Mouse (Mus musculus): Measurements from ENCODE around the gene Serpina3c. TPM values are rescaled to one million over a fixed set of nuclear protein-coding genes. Genes with fewer than 3 reads are reported as not detected.

The Serpina3c gene
- polyA plus RNA-seq, 1 experiment from 2014 or later: 0.08 TPM

DNA sequence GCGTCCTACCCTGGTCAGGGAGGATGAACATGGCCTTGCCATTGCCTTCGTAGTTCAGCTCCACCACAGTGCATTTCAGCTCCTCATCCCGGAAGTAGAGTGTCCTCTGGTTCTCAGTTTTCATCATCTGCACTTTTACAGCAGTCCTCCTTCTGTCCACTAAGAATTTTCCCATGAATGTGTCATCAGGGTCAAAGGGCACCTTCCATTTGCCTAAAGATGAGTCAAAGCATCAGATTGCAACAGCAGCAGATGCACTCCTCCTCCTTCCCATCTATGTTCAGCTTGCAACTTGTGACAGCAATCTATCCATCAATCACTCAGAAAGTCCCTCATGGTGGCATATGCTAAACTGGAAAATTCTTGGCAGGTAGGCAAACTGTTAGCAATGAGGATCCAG lies 22.0 kb upstream of the Serpina3c start:
- no peak overlapping the region for H3K4me2 ChIP-seq (ENCODE audit: low read length)
- no peaks in the 10 kb centered on the region for H3K4me1 ChIP-seq (replicated peaks; ENCODE audit: insufficient read depth, low read length)
- H3K27ac ChIP-seq: no peak overlapping the region
- no peak overlapping the region for H3K9ac ChIP-seq (ENCODE audit: low read depth, low read length)
- no peaks in the 10 kb centered on the region for H3K27me3 ChIP-seq (ENCODE audit: insufficient read depth, low read length)
- no peaks in the 10 kb centered on the region for H3K9me3 ChIP-seq (replicated peaks; ENCODE audit: low read length)
- no peak for TF ChIP-seq CTCF (IDR thresholded peaks at IDR 0.05; ENCODE audit: low read depth)
- ATAC-seq (replicated peaks; ENCODE audit: low FRiP score, low read depth) (no peak), DNase-seq (ENCODE audit: low spot score) (no peak)
- no peak overlapping the region for H3K4me3 ChIP-seq (replicated peaks; ENCODE audit: low read depth, low read length)
- no peaks in the 10 kb centered on the region for H3K36me3 ChIP-seq (ENCODE audit: insufficient read depth, low read length)
- 78% methylated on average over 3 of the region's 3 CpGs for WGBS

DNA sequence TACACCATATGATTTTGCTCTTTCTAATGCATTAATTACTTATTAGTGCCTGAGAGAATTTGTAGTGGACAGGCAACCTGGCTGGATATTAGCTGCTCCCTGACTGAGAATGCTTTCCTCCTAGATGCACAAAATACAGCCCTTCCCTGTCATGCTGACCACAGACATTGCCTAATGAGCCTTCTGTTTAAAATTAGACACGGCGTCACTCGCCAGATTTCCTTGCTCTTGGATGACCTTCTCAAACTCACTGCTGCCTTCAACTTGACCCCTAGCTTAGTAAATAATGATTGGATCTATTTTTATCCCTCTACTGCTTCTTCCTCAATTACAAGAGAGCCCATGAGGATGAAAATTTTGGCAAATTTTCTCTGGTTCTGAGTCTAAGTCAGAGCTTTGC lies 21.1 kb upstream of the Serpina3c start:
- no peaks in the 10 kb centered on the region for H3K36me3 ChIP-seq (ENCODE audit: insufficient read depth, low read length)
- H3K4me3 ChIP-seq (replicated peaks; ENCODE audit: low read depth, low read length): no peak overlapping the region
- no peak for ATAC-seq (replicated peaks; ENCODE audit: low FRiP score, low read depth)
- no peaks in the 10 kb centered on the region for H3K9me3 ChIP-seq (replicated peaks; ENCODE audit: low read length)
- H3K4me2 ChIP-seq (ENCODE audit: low read length): no peak overlapping the region
- no peak overlapping the region for H3K9ac ChIP-seq (ENCODE audit: low read depth, low read length)
- WGBS: 50% methylated on average over 3 of the region's 3 CpGs
- no peaks in the 10 kb centered on the region for H3K4me1 ChIP-seq (replicated peaks; ENCODE audit: insufficient read depth, low read length)
- no peaks in the 10 kb centered on the region for H3K27me3 ChIP-seq (ENCODE audit: insufficient read depth, low read length)
- no peak overlapping the region for H3K27ac ChIP-seq
- TF ChIP-seq CTCF (IDR thresholded peaks at IDR 0.05; ENCODE audit: low read depth): no peak
- DNase-seq (ENCODE audit: low spot score): peak; percentile 52

DNA sequence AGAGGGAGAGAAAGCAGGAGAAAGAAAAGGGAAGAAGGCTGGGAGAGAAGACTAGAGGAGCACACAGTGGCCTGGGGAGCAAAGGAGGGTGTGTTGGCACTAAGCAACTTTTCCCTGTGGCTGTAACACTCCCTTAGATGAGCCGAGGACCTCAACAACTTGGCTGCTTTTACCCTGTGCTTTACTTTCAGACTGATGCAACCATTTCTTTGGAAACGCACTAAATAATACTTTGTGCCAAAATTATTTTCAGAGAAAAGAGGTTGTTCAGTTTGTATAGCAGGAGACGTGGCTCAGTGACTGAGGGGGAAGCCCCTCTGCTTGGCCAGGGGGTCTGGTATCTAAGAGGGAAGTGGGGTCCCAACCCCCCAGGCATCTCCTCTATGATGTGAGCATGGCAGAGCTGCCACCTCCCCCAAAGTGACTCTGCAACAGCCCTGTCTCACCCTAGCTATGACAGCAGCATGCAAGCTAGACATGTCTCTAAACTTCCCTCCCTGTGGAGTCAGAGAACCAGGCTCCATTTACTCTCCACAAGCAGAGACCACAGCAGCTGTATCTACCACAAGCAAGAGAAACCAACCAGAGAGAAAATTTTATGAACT lies 527 bp downstream of the Serpina3c start:
- Histone ChIP-seq H3K9ac (ENCODE audit: low read depth, low read length) (no peak overlapping the region), H3K4me1 (replicated peaks; ENCODE audit: insufficient read depth, low read length) (no peaks in the 10 kb centered on the region), H3K27ac (no peak overlapping the region), H3K36me3 (ENCODE audit: insufficient read depth, low read length) (no peaks in the 10 kb centered on the region), H3K27me3 (ENCODE audit: insufficient read depth, low read length) (no peaks in the 10 kb centered on the region), H3K9me3 (replicated peaks; ENCODE audit: low read length) (no peaks in the 10 kb centered on the region), H3K4me2 (ENCODE audit: low read length) (no peak overlapping the region), H3K4me3 (replicated peaks; ENCODE audit: low read depth, low read length) (no peak overlapping the region)
- 64% methylated on average over 3 of the region's 3 CpGs for WGBS
- no peak for TF ChIP-seq CTCF (IDR thresholded peaks at IDR 0.05; ENCODE audit: low read depth)
- DNase-seq (ENCODE audit: low spot score) (no peak), ATAC-seq (replicated peaks; ENCODE audit: low FRiP score, low read depth) (no peak)

DNA sequence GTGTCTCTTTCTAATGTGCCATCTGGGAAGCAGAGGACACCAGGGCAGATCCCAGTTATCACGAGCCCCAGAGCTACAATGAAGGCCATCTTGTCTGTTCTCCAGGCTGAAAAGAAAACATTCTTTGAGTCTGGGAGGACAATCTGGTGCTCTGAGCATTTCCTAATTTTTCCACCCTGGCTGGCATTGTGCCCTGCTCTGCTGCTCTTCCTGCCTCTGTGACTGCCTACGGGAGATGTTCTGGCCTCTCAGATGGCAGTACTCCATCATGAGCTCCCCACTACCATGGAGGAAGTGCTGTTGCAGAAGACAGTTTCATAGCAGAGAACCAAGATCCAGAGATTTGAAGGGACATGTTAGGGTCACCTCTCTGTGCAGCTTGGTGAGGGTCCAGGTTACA lies 1.7 kb downstream of the Serpina3c start:
- H3K4me1 ChIP-seq (replicated peaks; ENCODE audit: insufficient read depth, low read length): no peaks in the 10 kb centered on the region
- no peaks in the 10 kb centered on the region for H3K9me3 ChIP-seq (replicated peaks; ENCODE audit: low read length)
- DNase-seq (ENCODE audit: low spot score) (no peak), ATAC-seq (replicated peaks; ENCODE audit: low FRiP score, low read depth) (no peak)
- no peaks in the 10 kb centered on the region for H3K27me3 ChIP-seq (ENCODE audit: insufficient read depth, low read length)
- H3K4me3 ChIP-seq (replicated peaks; ENCODE audit: low read depth, low read length): no peak overlapping the region
- H3K36me3 ChIP-seq (ENCODE audit: insufficient read depth, low read length): no peaks in the 10 kb centered on the region
- 70% methylated on average over 2 of the region's 2 CpGs for WGBS
- no peak overlapping the region for H3K9ac ChIP-seq (ENCODE audit: low read depth, low read length)
- no peak overlapping the region for H3K27ac ChIP-seq
- TF ChIP-seq CTCF (IDR thresholded peaks at IDR 0.05; ENCODE audit: low read depth): no peak
- no peak overlapping the region for H3K4me2 ChIP-seq (ENCODE audit: low read length)

DNA sequence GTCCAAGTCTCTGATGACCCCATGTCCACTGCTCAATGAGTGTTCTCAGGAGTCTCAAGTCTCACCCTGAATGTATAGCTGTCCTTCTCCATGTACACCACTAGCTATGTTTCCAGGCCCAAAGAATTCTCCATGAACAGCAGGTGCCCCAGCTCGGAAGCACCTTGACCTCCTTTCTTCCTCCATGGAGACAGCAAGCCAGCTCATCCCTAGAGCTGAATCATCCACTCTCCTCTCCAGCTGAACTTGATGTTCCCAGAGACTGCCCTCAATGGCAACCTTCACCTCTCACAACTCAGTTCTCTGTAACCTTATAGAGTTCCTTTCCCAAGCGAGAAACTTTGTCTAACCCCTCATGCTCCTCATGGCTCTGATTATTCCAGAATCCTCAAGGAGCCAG lies 8.1 kb downstream of the Serpina3c start:
- DNase-seq (ENCODE audit: low spot score) (no peak), ATAC-seq (replicated peaks; ENCODE audit: low FRiP score, low read depth) (no peak)
- no peaks in the 10 kb centered on the region for H3K36me3 ChIP-seq (ENCODE audit: insufficient read depth, low read length)
- no peaks in the 10 kb centered on the region for H3K9me3 ChIP-seq (replicated peaks; ENCODE audit: low read length)
- TF ChIP-seq CTCF (IDR thresholded peaks at IDR 0.05; ENCODE audit: low read depth): no peak
- WGBS: 88% methylated on average over 2 of the region's 2 CpGs
- H3K4me3 ChIP-seq (replicated peaks; ENCODE audit: low read depth, low read length): no peak overlapping the region
- no peaks in the 10 kb centered on the region for H3K27me3 ChIP-seq (ENCODE audit: insufficient read depth, low read length)
- H3K27ac ChIP-seq: no peak overlapping the region
- H3K9ac ChIP-seq (ENCODE audit: low read depth, low read length): no peak overlapping the region
- no peaks in the 10 kb centered on the region for H3K4me1 ChIP-seq (replicated peaks; ENCODE audit: insufficient read depth, low read length)
- H3K4me2 ChIP-seq (ENCODE audit: low read length): no peak overlapping the region

DNA sequence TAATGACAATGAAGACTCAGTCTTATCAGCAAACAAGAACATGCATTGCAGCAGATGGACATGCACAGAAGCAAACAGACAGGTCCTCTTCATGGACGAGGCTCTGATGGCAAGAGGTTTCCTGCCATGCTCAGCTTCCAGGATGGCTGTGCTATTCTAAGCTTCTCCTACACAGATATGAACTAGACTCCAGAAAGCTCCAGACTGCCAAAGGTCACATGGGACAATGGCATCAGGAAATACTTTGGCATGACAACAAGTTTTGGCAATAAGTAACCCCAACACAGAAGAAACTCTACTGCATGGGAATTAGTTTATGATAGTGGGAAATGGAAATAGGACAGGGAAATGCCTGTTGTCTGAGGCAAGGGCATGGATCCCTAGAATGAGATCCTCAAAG lies 10.4 kb downstream of the Serpina3c start:
- no peak for TF ChIP-seq CTCF (IDR thresholded peaks at IDR 0.05; ENCODE audit: low read depth)
- Histone ChIP-seq H3K4me1 (replicated peaks; ENCODE audit: insufficient read depth, low read length) (no peaks in the 10 kb centered on the region), H3K27ac (no peak overlapping the region), H3K9me3 (replicated peaks; ENCODE audit: low read length) (no peaks in the 10 kb centered on the region), H3K36me3 (ENCODE audit: insufficient read depth, low read length) (no peaks in the 10 kb centered on the region), H3K9ac (ENCODE audit: low read depth, low read length) (no peak overlapping the region), H3K27me3 (ENCODE audit: insufficient read depth, low read length) (no peaks in the 10 kb centered on the region), H3K4me3 (replicated peaks; ENCODE audit: low read depth, low read length) (no peak overlapping the region), H3K4me2 (ENCODE audit: low read length) (no peak overlapping the region)
- DNase-seq (ENCODE audit: low spot score) (no peak), ATAC-seq (replicated peaks; ENCODE audit: low FRiP score, low read depth) (no peak)
- 80% methylated on average over 1 of the region's 1 CpGs for WGBS

DNA sequence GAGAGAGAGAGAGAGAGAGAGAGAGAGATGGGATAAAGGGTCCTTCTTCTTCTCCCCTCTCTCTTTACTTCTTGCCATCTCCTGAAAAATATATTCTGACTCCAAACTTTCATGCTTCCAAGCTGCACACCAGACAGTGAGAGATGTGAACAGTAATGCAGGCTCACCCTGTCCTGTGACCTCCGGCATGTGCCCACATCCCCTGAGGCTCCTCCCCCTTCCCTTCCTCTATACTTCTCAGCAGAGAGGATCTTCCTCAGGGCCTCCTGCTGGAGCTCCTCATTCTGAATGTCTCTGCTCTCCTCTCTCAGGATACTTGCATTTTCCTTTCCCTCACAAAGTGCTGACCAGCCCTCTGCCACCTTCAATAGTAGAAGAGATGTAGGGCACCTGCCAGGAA lies 11.2 kb downstream of the Serpina3c start:
- H3K27ac ChIP-seq: no peak overlapping the region
- WGBS: 33% methylated on average over 1 of the region's 1 CpGs
- H3K9me3 ChIP-seq (replicated peaks; ENCODE audit: low read length): no peaks in the 10 kb centered on the region
- H3K4me2 ChIP-seq (ENCODE audit: low read length): no peak overlapping the region
- no peak for ATAC-seq (replicated peaks; ENCODE audit: low FRiP score, low read depth)
- H3K9ac ChIP-seq (ENCODE audit: low read depth, low read length): no peak overlapping the region
- no peak for DNase-seq (ENCODE audit: low spot score)
- no peaks in the 10 kb centered on the region for H3K27me3 ChIP-seq (ENCODE audit: insufficient read depth, low read length)
- no peaks in the 10 kb centered on the region for H3K4me1 ChIP-seq (replicated peaks; ENCODE audit: insufficient read depth, low read length)
- H3K4me3 ChIP-seq (replicated peaks; ENCODE audit: low read depth, low read length): no peak overlapping the region
- no peaks in the 10 kb centered on the region for H3K36me3 ChIP-seq (ENCODE audit: insufficient read depth, low read length)
- no peak for TF ChIP-seq CTCF (IDR thresholded peaks at IDR 0.05; ENCODE audit: low read depth)

All from kidney, postnatal 0 days (tissue).